Mouse (Mus musculus): ENCODE measurements at regions not wholly inside any gene's neighbourhood (a gene's known extent, or its start where the extent isn't known, plus 50 kb on each side); places are given as distances from the start of the nearest gene placed in this dataset.
A peak's percentile ranks its signal among the peaks of the same experiment; 100 is the strongest.

DNA sequence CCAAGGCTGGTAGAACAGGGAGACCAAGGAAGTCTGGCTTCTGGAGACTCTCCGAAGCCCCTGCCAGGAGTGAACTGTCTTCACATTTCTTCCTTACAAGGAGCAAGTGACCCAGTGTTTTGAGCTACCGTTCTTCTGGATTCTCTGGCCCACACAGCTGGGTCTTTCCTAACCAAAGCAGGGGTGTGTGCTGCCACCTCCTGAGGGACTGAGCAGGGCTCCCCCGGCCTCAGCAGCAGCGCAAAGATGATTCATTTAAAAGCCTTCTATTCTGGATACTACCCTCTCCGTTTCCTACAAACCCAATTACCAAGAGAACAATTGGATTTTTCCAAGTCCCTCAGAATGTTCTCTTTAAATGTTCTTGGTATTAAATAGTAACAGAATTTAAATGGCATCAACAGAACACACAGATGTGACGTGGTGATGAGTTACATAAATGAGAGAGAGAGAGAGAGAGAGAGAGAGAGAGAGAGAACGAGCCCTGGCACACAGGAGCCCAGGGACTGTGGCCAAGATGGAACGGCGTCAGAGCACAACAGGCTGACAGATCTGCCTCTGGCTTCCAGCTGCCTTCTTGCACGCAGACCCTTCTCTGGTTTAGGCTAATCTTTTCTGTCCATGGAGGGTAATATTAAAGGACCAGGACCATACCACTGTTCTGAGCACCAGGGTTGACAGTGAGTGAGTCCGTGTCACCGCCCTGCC lies 191.6 kb downstream of the Agtpbp1 start:
- peak; percentile 9 for DNase-seq (ENCODE audit: low spot score)

DNA sequence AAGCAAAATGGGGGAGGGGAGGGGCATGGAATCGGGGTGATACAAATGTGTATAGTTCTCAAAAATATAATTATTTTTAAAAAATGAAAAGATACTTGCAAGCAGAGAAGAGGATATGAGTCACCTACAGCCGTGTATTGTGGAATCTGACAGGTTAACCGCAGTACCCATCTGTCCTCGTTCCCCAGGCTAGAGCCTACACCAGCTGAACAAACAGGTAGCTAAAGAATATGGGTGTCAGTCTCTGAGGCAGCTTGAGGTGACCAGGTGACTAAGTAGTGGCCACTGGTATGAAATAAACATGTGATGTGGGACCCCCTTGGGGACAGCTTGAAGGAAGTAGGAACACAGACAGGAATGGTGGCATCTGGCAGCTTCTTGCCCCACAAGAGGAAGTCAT lies 192.2 kb downstream of the Agtpbp1 start:
- no peak for DNase-seq (ENCODE audit: low spot score)

DNA sequence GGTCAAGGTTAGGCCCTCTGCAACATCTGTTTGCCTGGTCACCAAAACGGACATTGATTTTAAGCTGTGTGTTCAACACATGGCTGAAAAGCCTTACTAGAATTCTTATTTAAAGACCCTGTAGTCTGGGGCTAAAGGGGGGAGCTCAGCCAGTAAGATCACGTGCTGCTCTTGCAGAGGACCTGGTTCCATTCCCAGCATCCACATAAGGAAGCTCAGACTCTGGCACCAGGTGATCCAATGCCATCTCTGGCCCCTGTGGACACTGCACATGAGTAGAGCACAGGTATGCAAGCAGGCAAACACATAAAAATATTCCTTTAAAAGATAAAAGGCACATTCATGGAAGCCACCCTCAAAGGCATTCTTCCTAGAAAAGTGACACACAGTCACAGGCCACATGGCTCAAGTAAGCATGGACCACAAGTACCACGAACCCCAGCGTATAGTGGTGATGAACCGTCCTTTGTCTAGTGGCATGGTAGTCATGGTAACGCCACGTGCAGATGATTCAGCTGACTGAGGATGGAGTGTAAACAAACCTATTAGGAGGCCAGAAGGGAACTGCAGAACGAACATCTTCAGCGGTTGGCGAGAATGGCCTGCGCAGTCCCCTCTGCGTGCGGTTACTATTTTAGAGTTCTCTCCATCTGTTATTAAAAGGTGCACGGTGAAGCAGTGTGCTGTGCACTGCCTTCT lies 197.3 kb downstream of the Agtpbp1 start:
- no peak for DNase-seq (ENCODE audit: low spot score)

GRCm38 (mm10) chr13:59386935-59387540 lies 198.0 kb downstream of the Agtpbp1 start:
- no peak for DNase-seq (ENCODE audit: low spot score)

DNA sequence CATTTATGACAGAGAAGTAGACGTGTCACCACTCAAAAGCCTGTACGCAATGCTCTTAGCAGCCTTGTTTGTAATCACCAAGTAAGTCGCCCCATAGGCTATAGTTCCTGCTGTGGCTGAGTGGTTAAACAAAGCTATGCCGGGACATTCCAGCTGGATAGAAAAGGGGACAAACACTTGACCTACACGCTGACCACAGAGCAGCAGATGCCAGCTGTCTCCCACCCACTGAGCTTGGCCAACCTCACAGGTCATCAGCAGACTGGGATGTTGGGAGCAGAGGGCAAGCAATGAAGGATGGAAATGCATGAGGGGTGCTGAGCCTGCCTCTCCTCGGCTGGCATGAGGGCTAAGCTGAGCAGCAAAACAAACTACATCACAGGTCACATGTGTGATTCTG lies 199.2 kb downstream of the Agtpbp1 start:
- DNase-seq (ENCODE audit: low spot score): no peak

GRCm38 (mm10) chr13:59370141-59370816 lies 214.7 kb downstream of the Agtpbp1 start:
- DNase-seq (ENCODE audit: low spot score): no peak

- DNase-seq (ENCODE audit: low spot score): no peak
These were observed 216.2 kb downstream of the Agtpbp1 start for GRCm38 (mm10) chr13:59368550-59369449.

- peak; percentile 32 for DNase-seq (ENCODE audit: low spot score)
These were observed 219.6 kb downstream of the Agtpbp1 start for GRCm38 (mm10) chr13:59365460-59365859.

GRCm38 (mm10) chr13:59363428-59363827 lies 221.6 kb downstream of the Agtpbp1 start:
- no peak for DNase-seq (ENCODE audit: low spot score)

DNA sequence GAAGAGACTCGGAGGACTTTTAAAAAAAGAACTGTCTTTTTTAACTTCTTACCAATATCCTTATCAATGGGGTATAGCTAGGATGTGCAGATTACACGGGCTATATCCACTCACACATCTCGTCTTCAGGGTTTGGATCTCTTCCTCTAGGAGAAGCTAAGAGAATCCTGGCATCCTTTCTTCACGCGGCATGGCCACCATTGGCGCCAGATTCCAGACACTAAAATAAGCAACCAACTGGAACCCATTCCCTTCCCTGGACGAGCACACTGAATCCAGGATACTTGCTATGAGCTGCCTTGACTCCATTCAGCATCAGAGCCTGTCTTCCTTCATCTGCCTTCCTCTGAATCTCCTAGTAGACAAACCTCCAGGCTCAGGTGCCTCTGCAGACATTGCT lies 223.7 kb downstream of the Agtpbp1 start:
- DNase-seq (ENCODE audit: low spot score): no peak

DNA sequence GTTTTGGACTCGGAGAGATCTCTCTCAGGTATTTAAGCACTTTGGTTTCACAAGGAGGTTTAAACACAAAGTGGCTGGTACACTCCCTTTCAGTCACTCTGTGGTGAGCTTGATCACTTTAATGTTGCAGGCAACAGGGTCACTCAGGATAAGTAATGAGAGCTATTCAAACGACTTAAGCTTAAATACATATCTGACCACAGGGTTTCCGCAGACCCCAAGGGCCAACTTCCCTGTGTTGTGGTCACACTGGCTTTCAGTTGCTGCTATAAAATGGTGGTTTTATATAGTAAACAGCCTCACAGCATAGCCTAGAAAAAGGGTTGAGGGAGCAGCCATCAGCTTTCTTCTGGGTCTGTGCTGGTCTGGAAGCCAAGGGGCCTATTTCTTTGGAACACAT lies 225.0 kb downstream of the Agtpbp1 start:
- DNase-seq (ENCODE audit: low spot score): no peak

DNA sequence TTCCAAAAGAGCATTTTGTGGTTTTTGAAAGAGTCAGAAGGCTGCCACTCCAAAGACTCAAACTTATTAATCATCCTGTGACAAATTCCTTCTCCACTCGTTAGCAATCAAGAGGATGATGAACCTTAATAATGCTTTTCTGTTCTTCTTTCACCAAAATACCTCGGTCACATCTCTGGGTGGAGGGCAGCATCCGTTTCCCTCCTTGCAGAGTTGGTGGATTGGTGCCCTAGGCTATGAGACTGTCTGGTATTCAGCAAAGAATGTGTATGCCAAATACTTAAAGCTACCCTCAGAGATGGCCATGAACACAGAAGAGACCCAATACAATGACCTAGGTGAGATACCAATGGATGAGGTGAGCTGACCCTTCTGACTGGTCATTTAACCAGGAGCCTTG lies 226.6 kb downstream of the Agtpbp1 start:
- no peak for DNase-seq (ENCODE audit: low spot score)

GRCm38 (mm10) chr13:59351461-59351860 lies 233.6 kb downstream of the Agtpbp1 start:
- no peak for DNase-seq (ENCODE audit: low spot score)

DNA sequence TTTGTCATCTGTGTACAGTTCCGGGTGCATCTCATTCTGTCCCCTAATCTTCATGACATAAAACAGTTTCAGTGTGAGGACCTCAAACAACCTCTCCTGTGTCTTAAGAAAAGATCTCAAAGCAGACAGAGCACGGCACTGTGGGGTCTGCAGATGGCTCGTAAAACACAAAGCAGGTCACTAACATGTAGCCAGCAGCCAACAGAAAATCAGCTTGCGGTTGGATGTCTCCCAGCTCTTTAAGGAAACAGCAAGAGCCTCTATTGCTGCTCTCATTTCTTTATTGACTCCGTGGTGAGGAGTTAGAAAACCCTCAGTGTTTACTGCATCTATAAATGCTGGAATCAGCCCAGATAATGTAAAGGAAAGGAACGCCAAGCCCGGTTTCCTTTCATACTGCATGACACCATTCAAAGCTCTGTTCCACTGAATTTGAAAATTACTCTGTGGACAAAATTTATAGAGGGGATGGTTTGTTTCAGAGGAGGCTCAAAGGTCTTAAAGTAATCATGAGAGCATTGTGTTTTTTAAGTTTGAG lies 234.3 kb downstream of the Agtpbp1 start:
- no peak for DNase-seq (ENCODE audit: low spot score)

- DNase-seq (ENCODE audit: low spot score): no peak
These were observed 236.5 kb downstream of the Agtpbp1 start for GRCm38 (mm10) chr13:59348510-59348909.

DNA sequence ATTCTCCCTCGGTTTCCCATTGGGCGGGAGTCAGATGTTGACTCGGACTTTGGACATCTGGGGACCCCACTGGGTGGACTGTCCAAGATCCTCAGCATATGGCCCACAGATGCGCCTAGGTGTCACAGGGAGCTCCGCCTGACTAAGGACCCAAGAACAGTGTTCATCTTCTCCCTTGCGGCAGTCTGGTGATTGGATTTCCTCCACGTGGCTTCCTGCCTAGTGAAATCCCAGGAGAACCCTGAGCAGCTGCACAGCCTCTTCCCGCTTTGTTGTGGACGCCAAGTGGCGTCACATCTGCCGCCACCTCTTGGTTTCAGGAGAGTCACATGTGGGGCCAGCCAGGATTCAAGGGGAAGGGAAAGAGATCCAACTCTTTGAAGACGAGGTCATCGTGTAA lies 243.2 kb downstream of the Agtpbp1 start:
- DNase-seq (ENCODE audit: low spot score): peak; percentile 0

DNA sequence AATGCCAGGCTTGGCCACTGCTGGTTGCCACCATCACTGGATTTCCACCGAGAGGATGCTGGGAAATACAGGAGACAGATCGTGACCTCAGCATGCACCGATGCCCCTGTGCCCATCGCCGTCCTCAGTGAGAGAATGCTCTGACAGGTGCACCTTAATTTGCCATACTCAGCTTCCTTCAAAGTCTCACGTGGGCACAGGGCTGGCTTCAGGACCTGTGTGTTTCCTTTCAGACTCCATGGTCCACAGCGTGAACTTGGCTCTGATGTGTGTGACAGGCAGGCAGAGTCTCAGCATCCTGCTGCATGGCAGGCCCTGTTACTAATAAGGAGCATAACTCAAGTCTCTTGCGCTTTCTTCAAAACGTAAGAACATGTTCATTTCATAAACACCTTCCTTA lies 246.6 kb downstream of the Agtpbp1 start:
- DNase-seq (ENCODE audit: low spot score): no peak

GRCm38 (mm10) chr13:59323933-59324332 lies 261.1 kb downstream of the Agtpbp1 start:
- DNase-seq (ENCODE audit: low spot score): no peak

DNA sequence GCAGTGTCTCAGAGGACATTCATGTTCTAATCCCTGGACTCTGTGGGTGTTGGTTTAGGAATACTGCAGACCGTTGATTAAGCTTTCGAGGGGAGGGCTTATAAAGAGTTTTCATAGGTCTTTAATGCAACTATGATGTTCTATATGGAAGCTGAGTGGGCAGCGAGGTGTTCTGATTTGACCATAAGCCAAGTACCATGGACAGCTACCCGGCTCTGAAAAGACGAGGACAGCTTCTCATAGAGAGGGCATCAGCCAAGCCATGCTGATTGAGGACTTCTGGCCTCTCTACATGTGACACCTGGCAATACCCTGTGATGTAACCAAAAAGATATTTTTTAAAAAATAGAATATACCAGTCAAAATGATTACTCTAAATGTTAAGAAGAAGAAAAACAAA lies 261.6 kb downstream of the Agtpbp1 start:
- no peak for DNase-seq (ENCODE audit: low spot score)

GRCm38 (mm10) chr13:59320261-59320660 lies 264.8 kb downstream of the Agtpbp1 start:
- DNase-seq (ENCODE audit: low spot score): no peak

GRCm38 (mm10) chr13:59317458-59318005 lies 267.5 kb downstream of the Agtpbp1 start:
- no peak for DNase-seq (ENCODE audit: low spot score)

Measured in lung, postnatal 25 days (tissue).